Mouse (Mus musculus) limb, embryonic 10.5 days (tissue): ENCODE measurements around the gene Fam219a. TPM values are rescaled to one million over a fixed set of nuclear protein-coding genes. Genes with fewer than 3 reads are reported as not detected.
A peak's percentile ranks its signal among the peaks of the same experiment; 100 is the strongest.

ENCODE experiments used
- DNase-seq: peaks from one replicate; pipeline ENCODE4 v3.0.0-alpha.2; 2017; ENCODE audit warnings: low spot score
- H3K27ac ChIP-seq: fragments of 300-500 bp; sonication (generic); 2 replicates; pipeline ENCODE4 v1.5.1; 2016; ENCODE audit warnings: mild to moderate bottlenecking
- H3K27me3 ChIP-seq: fragments of 300-500 bp; sonication (generic); 2 replicates; pipeline ENCODE4 v1.6.1; 2016; ENCODE audit warnings: low read depth, mild to moderate bottlenecking; ENCODE audit not compliant: poor library complexity, severe bottlenecking
- H3K36me3 ChIP-seq: fragments of 300-500 bp; sonication (generic); 2 replicates; pipeline ENCODE4 v1.6.1; 2016; ENCODE audit warnings: mild to moderate bottlenecking, moderate library complexity
- H3K4me1 ChIP-seq: fragments of 300-500 bp; sonication (generic); 2 replicates; pipeline ENCODE4 v1.6.1; 2016
- H3K4me3 ChIP-seq: fragments of 300-500 bp; sonication (generic); 2 replicates; pipeline ENCODE4 v1.5.1; 2016; ENCODE audit warnings: mild to moderate bottlenecking, moderate library complexity
- H3K9me3 ChIP-seq: fragments of 300-500 bp; sonication (generic); replicated peaks from 2 replicates; pipeline ENCODE4 v1.6.1; 2016; ENCODE audit warnings: mild to moderate bottlenecking
- WGBS: fragments of 180-500 bp; shearing (Covaris S2); methylation state at CpG from one replicate; pipeline ENCODE4 v1.1.7; 2016; 5-methylcytosine and 5-hydroxymethylcytosine counted together
- polyA plus RNA-seq: library from polyadenylated mRNA; unstranded; fragments of >200 nt; fragmentation: Nextera tagmentation; extraction: Ambion mirVana; gene quantifications from 2 replicates; pipeline ENCODE4 v1.2.1, GENCODE M21; 2016

Gene Fam219a
- polyA plus RNA-seq, 1 experiment from 2014 or later, result 1.9 TPM

- H3K27ac ChIP-seq, result no peak overlapping the region
- H3K9me3 ChIP-seq, result no peaks in the 10 kb centered on the region
- DNase-seq, result peak; percentile 57
- H3K4me1 ChIP-seq, result peaks cover 36% of the 10 kb centered on the region
- WGBS, result 6% methylated on average over 72 of the region's 72 CpGs
- no peaks in the 10 kb centered on the region for H3K36me3 ChIP-seq
- peaks cover 95% of the 10 kb centered on the region for H3K27me3 ChIP-seq
- peak overlapping the region; percentile 46 for H3K4me3 ChIP-seq
Measured at GRCm38 (mm10) chr4:41497995-41498845, 71.1 kb downstream of the Fam219a start.

DNA sequence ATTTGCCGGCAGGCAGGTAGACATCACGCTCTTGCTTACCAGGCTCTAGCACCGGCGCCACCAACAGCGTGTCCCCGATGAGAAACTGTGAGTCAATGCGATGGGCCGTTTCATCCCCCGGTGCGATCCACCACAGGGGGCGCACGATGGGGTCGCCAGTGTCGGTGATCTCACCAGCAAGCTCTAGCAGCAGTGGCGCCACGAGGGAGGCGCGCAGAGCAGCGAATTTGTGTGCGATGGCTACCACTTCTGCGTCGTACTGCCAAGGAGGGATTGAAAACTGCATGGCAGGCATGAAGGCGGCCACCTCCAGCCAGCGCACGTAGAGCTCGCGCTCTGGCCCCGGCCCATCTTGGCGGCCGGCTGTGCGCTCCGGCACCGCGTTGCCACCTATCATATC lies 71.8 kb downstream of the Fam219a start:
- DNase-seq, result peak; percentile 78
- 1% methylated on average over 34 of the region's 34 CpGs for WGBS
- H3K36me3 ChIP-seq, result no peaks in the 10 kb centered on the region
- peaks cover 29% of the 10 kb centered on the region for H3K4me1 ChIP-seq
- no peaks in the 10 kb centered on the region for H3K9me3 ChIP-seq
- H3K27ac ChIP-seq, result no peak overlapping the region
- peak overlapping the region; percentile 46 for H3K4me3 ChIP-seq
- H3K27me3 ChIP-seq, result peaks cover 88% of the 10 kb centered on the region

GRCm38 (mm10) chr4:41497046-41497445 lies 72.3 kb downstream of the Fam219a start:
- H3K27ac ChIP-seq, result no peak overlapping the region
- no peak overlapping the region for H3K4me3 ChIP-seq
- H3K36me3 ChIP-seq, result no peaks in the 10 kb centered on the region
- DNase-seq, result no peak
- H3K4me1 ChIP-seq, result peaks cover 24% of the 10 kb centered on the region
- no peaks in the 10 kb centered on the region for H3K9me3 ChIP-seq
- peaks cover 83% of the 10 kb centered on the region for H3K27me3 ChIP-seq
- 41% methylated on average over 5 of the region's 5 CpGs for WGBS

GRCm38 (mm10) chr4:41495850-41496249 lies 73.5 kb downstream of the Fam219a start:
- no peak for DNase-seq
- Histone ChIP-seq H3K9me3 (no peaks in the 10 kb centered on the region), H3K27ac (no peak overlapping the region), H3K36me3 (no peaks in the 10 kb centered on the region), H3K27me3 (peaks cover 71% of the 10 kb centered on the region), H3K4me3 (no peak overlapping the region), H3K4me1 (peaks cover 23% of the 10 kb centered on the region)
- 90% methylated on average over 11 of the region's 11 CpGs for WGBS

DNA sequence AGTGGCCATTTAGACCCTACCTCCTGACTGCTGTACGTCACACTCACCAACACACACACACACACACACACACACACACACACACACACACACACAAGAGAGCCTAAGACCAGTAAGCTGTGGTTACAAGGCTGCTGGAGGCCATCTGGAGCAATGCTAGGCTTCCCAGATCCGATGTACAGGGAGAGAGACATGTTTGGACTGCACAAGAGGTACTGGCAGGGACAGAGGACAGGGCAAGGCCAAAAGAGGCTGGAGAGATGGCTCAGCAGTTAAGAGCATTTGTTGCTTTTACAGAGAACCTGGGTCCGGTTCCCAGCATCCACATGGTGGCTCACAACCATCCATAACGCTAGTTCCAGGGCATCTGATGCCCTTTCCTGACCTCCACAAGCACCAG lies 74.3 kb downstream of the Fam219a start:
- Histone ChIP-seq H3K36me3 (no peaks in the 10 kb centered on the region), H3K9me3 (no peaks in the 10 kb centered on the region), H3K4me3 (no peak overlapping the region), H3K4me1 (peaks cover 23% of the 10 kb centered on the region), H3K27me3 (peaks cover 63% of the 10 kb centered on the region), H3K27ac (no peak overlapping the region)
- WGBS, result 70% methylated on average over 4 of the region's 4 CpGs
- DNase-seq, result no peak

GRCm38 (mm10) chr4:41494378-41494777 lies 75.0 kb downstream of the Fam219a start:
- Histone ChIP-seq H3K4me1 (peaks cover 20% of the 10 kb centered on the region), H3K9me3 (no peaks in the 10 kb centered on the region), H3K27me3 (peaks cover 56% of the 10 kb centered on the region), H3K36me3 (no peaks in the 10 kb centered on the region), H3K4me3 (no peak overlapping the region), H3K27ac (no peak overlapping the region)
- no peak for DNase-seq
- 57% methylated on average over 3 of the region's 3 CpGs for WGBS

- Histone ChIP-seq H3K4me3 (no peak overlapping the region), H3K4me1 (peaks cover 13% of the 10 kb centered on the region), H3K36me3 (no peaks in the 10 kb centered on the region), H3K27me3 (peaks cover 48% of the 10 kb centered on the region), H3K27ac (no peak overlapping the region), H3K9me3 (no peaks in the 10 kb centered on the region)
- WGBS, result 84% methylated on average over 3 of the region's 3 CpGs
- no peak for DNase-seq
Measured at GRCm38 (mm10) chr4:41493464-41494116, 75.7 kb downstream of the Fam219a start.

GRCm38 (mm10) chr4:41492951-41493350 lies 76.4 kb downstream of the Fam219a start:
- Histone ChIP-seq H3K27me3 (peaks cover 42% of the 10 kb centered on the region), H3K4me1 (peaks cover 6% of the 10 kb centered on the region), H3K27ac (no peak overlapping the region), H3K4me3 (no peak overlapping the region), H3K9me3 (no peaks in the 10 kb centered on the region), H3K36me3 (no peaks in the 10 kb centered on the region)
- no peak for DNase-seq
- 78% methylated on average over 7 of the region's 7 CpGs for WGBS

DNA sequence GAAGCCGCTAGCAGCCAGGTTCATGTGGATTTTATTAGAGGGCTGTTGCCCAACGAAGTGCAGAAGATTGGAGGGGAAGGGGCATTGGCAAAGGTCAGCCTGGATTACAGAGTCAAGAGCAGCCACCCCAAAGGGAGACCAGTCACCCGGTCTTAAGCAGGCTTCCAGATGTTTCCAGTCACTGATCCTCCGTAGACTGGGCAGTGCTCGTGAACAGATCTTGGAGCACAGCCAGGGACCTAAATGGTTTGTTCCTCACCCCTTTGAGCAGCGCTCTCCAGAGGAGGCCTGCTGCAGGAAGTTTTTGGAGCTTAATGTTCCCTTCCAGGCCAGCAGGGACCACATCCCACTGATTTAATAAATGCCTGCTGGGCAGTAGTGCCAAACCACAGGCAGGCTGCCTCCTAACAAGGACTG lies 87.7 kb downstream of the Fam219a start:
- DNase-seq, result peak; percentile 74
- H3K4me3 ChIP-seq, result 0 out of 2 replicates have a peak overlapping the region, but pooled peaks have one; percentile 20
- 24% methylated on average over 6 of the region's 6 CpGs for WGBS
- peaks cover 38% of the 10 kb centered on the region for H3K4me1 ChIP-seq
- no peaks in the 10 kb centered on the region for H3K9me3 ChIP-seq
- no peaks in the 10 kb centered on the region for H3K27me3 ChIP-seq
- H3K27ac ChIP-seq, result peak overlapping the region; percentile 73
- H3K36me3 ChIP-seq, result peaks cover 9% of the 10 kb centered on the region; the same call in 1 of the 2 replicates

- H3K9me3 ChIP-seq, result no peaks in the 10 kb centered on the region
- DNase-seq, result no peak
- peaks cover 38% of the 10 kb centered on the region for H3K4me1 ChIP-seq
- H3K36me3 ChIP-seq, result peaks cover 9% of the 10 kb centered on the region; the same call in 1 of the 2 replicates
- no peak overlapping the region for H3K27ac ChIP-seq
- 87% methylated on average over 8 of the region's 8 CpGs for WGBS
- H3K27me3 ChIP-seq, result no peaks in the 10 kb centered on the region
- H3K4me3 ChIP-seq, result no peak overlapping the region
Measured at GRCm38 (mm10) chr4:41480254-41480653, 89.1 kb downstream of the Fam219a start.

DNA sequence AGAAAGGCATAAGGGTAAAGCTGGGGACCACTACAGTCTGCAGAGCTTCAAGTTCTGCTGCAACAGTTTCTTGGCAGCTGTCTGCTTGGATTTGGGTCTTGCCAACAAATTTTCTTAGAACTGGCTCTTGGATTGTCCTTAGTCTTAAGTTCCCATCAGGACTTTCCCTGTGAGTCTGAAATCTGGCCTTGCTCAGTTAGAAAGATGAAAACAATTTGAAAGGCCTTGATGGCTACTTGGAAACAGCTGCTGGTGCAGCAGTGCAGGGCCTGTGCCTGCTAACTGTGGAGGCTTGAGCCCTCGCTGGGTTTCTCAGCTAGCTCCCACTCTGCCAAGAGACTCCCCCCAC lies 89.9 kb downstream of the Fam219a start:
- peaks cover 38% of the 10 kb centered on the region for H3K4me1 ChIP-seq
- no peak overlapping the region for H3K27ac ChIP-seq
- H3K36me3 ChIP-seq, result peaks cover 9% of the 10 kb centered on the region; the same call in 1 of the 2 replicates
- no peaks in the 10 kb centered on the region for H3K9me3 ChIP-seq
- no peak overlapping the region for H3K4me3 ChIP-seq
- WGBS, result 78% methylated on average over 1 of the region's 1 CpGs
- H3K27me3 ChIP-seq, result no peaks in the 10 kb centered on the region
- no peak for DNase-seq

GRCm38 (mm10) chr4:41478751-41479455 lies 90.4 kb downstream of the Fam219a start:
- H3K36me3 ChIP-seq, result peaks cover 9% of the 10 kb centered on the region; the same call in 1 of the 2 replicates
- H3K27me3 ChIP-seq, result no peaks in the 10 kb centered on the region
- H3K4me1 ChIP-seq, result peaks cover 38% of the 10 kb centered on the region
- DNase-seq, result no peak
- WGBS, result 73% methylated on average over 4 of the region's 4 CpGs
- no peak overlapping the region for H3K4me3 ChIP-seq
- H3K9me3 ChIP-seq, result no peaks in the 10 kb centered on the region
- no peak overlapping the region for H3K27ac ChIP-seq
